In the genomic region with DNA sequence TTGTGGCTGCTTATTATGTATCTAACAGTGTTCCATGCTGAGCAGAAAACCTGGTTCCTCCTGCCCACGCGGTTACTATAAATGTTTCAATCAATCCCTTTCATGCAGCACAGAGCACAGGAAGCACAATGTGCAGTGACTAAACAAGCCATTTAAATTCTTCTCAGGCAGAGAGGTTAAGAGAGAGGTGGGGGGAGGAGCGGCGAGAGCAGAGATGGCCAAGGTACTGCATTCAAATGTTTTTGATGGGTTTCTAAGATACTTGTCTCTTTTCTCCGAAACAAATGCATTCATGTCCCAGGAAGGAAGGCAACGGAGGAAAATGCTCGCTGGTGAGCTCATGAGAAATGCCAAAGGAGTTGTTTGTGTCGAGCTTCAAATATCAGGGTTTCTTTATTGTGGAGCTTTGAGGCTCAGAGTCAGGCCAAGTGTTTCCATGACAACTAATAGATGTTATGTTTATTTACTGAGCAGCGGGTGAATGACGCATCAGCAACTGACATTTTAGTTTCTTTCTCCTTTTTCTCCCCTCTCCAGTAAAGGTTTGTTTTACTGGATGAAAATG, we compare ENCODE assay signal across 8 mouse cellular contexts.
DNase-seq lines count a peak whose midpoint lies in the region; ATAC-seq lines count a peak whose summit lies in the region.

No protein-coding gene starts in this region.

- peak; percentile 64; the same call in 1 of the 2 replicates for ATAC-seq in cerebellum, adult (ENCODE audit: insufficient number of reproducible peaks, low FRiP score, low TSS enrichment)

- DNase-seq in cerebellum, adult 11 months: no peak
- peak; percentile 70 to 71 for DNase-seq in cerebellum, postnatal 10 days
- DNase-seq in frontal cortex, postnatal 10 days (ENCODE audit: low spot score in 2 of 2): peak; percentile 61 to 73
- peak; percentile 75 to 92 for DNase-seq in layer of hippocampus, adult 18-20 months (ENCODE audit: low spot score in 2 of 2)
- DNase-seq in lung, postnatal 10 days: peak; percentile 50
- DNase-seq in right cerebral cortex, postnatal 25 days: peak; percentile 72
- DNase-seq in urinary bladder, adult 18-20 months (ENCODE audit: low spot score in 2 of 2): no peak

Comparison
In these comparisons a context has a peak if more than half of its experiments do, and no peak if none do; other contexts are left out.
1. DNase-seq: peak in cerebellum, postnatal 10 days (2 of 2), frontal cortex, postnatal 10 days (2 of 2), layer of hippocampus, adult 18-20 months (2 of 2), lung, postnatal 10 days (single experiment) and right cerebral cortex, postnatal 25 days (single experiment); none in cerebellum, adult 11 months (single experiment) and urinary bladder, adult 18-20 months (0 of 2).